Mouse (Mus musculus): ENCODE results near the gene Senp2. TPM values are rescaled to one million over a fixed set of nuclear protein-coding genes. Genes with fewer than 3 reads are reported as not detected.
"Not testable (repeated sequence)": the region's sequence is repeated elsewhere in the genome, so short reads cannot be mapped to it uniquely, and the experiment has no call there.

The Senp2 gene
- total RNA-seq (2021), result 10 to 100 TPM; 73.5 to 77.0 TPM
- long read RNA-seq, experiment 1, full-length matches to known transcripts, result 29 of 48 reads
- long read RNA-seq, experiment 1, partial matches to known transcripts, result 2 of 48 reads
- long read RNA-seq, experiment 1, other reads (novel, unspliced or antisense), result 17 of 48 reads
- long read RNA-seq, experiment 2, full-length matches to known transcripts, result 31 of 66 reads
- long read RNA-seq, experiment 2, partial matches to known transcripts, result 11 of 66 reads
- long read RNA-seq, experiment 2, other reads (novel, unspliced or antisense), result 24 of 66 reads

DNA sequence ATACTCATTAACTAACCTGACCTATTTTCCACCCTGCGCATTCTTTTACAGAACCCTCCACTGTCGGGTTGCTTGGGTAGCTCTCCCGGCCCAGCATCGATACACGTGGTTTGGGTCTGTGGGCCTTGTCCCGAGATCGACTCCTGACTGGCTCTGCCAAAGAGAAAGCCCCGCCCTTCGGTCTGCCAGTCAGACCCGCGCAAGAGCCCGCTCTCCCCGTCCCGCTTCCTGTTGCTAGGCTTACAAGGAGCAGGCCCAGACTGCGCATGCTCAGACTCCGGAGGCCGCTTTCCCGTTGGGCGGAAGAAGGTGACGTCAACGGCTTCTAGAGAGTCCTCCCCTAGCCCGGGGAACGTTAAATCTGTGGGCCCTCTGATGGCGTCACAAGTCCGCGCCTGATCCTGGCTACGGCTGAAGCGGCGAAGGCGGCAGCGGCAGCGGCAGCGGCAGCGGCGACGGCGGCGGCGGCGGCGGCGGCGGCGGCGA, at the start of gene Senp2:
TSS of gene Senp2 (plus strand) at position 386 of the 486 bp plus-strand sequence.
- DNase-seq (ENCODE audit: low spot score in 2 of 2), result peak; percentile 100

DNA sequence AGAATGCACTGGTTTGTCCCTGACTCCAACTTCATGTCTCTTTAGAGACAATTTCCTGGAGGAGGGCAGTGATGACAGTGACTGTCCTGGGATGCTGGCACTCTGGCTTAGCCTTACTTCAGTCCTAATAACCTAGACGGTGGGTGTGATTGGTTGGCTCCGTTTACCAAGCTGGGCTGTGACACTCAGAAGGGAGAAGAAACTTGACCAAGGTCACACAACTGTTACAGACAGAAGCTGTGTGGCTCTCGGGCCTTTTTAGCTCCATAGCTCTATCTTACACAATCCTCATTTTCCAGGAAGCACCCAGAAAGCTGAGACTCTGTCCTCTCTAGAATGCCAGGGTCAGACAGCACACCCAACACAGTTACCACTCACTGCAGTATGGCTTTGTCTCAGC, 43.7 kb upstream of the Senp2 start:
- no peak for DNase-seq (ENCODE audit: low spot score in 2 of 2)

DNA sequence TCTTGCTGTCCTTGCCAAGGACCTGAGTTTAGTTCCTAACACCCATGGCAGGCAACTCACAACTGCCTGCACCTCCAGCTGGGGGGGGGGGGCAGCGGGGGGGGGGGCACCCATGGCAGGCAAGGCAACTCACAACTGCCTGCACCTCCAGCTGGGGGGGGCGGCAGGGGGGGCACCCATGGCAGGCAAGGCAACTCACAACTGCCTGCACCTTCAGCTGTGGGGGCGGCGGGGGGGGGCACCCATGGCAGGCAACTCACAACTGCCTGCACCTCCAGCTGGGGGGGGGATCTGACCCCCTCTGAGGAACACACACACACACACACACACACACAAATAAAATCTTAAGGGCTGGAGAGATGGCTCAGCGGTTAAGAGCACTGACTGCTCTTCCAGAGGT, 39.4 kb upstream of the Senp2 start:
- DNase-seq (ENCODE audit: low spot score in 2 of 2), result no peak

DNA sequence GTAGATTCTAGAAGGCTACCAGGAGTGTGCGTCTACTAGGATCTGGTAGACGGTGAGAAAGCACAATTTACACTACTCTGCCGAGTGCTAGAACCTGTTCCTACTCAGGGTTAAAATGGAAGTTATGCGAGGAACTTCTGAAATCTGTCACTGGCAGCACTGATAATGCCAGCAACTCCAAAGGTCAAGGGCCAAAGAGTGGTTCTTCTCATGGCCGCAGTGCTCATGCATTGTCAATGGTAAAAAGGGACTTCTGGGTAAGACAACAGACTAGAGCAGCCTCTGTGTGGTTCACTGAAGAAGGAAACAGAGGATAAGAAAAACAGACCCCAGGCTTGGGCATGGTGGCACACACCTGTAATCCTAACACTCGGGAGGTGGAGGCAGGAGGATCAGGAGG, 38.7 kb upstream of the Senp2 start:
- no peak for DNase-seq (ENCODE audit: low spot score in 2 of 2)

DNA sequence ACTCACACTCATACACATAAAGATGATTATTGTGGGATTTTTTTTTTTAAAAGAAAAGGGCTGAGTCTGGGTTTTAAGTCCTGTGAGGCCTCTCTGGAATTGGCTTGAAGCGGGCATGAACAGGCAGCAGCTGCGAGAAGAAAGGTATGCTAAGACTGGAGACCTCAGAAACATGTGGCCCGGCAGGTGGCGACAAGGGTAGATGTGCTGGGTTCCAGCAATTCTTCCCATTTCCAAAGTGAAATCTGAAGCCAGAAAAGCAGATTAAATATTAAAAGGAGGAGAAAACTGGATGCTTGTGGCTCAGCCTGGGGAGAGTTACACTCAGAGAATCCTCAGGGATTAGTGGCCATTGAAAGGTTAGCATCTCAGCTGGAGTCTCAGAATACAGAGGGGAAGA, 37.8 kb upstream of the Senp2 start:
- DNase-seq (ENCODE audit: low spot score in 2 of 2), result no peak

DNA sequence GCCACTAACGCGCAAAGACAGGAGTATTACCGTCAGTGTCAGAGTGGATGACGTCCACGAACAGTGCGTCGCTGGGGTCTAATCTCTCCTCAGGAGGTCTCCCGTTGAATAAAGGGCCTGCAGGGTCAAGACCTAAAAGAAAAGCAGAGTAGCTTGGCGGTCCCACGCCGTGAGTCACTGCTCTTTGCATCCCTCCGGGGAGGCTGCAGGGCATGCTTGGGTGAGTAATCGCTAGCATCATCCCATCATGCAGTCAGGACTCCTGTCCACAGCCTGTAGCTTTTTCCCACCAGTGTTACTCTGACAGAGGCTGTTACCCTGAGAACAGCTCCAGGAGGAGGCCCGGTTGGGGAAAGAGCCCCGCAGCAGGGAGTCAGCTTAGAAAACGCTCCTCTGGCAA, 33.1 kb upstream of the Senp2 start:
- no peak for DNase-seq (ENCODE audit: low spot score in 2 of 2)

DNA sequence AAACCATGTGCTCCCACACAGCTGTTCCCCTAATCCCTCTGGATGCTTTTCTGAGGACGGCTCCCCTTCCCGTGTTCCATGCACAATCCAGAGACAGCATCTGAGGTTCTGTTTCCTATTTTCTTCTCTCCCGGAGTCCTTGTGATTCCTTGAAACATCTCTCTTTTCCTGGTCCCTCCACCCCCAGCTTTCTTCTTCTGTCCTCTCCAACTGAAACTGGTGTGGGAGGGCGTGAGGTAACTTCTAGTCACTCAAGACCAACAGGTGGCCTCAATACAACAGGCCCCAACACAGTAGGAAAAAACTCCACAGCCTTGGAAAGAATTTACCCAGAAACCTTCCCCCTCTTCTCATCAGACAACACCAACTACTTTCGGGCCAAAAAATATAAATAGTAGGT, 31.9 kb upstream of the Senp2 start:
- DNase-seq (ENCODE audit: low spot score in 2 of 2), result no peak

DNA sequence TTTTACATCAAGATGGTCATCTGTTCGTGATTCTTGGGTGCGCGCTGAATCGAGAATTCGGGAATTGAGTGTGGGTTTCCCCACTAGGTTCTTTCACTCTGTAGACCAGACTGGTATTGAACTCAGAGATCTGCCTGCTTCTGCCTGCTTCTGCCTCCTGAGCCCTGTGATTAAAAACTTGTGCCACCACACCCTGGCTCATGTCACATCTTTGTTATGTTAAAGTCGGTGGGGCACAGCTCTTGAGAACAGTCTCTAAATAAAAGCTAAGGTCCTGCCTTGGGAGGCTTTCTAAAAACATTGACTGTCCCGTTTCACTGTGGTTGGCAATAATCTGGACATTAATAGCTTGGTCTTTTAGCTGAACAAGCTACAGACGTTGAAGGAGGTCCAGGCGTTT, 26.1 kb upstream of the Senp2 start:
- no peak for DNase-seq (ENCODE audit: low spot score in 2 of 2)

DNA sequence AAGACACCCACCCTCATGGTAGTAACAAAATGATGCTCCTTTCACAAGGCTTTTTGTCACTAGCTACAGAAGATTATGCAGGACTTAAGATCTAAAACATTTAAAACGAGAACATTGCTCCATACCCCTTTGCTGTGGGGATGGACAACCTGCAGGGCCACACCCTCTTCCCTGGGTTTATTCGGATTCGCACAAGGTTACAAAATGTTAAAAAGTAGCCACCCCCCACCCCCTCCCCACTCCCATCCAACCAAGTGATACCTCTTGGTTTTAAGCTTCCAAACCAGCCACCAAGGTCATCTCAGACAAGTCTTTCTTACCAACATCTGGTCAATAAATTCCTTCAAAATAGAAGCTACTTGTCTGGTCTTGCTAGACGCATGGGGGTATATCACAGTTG, 25.7 kb upstream of the Senp2 start:
- DNase-seq (ENCODE audit: low spot score in 2 of 2), result no peak

DNA sequence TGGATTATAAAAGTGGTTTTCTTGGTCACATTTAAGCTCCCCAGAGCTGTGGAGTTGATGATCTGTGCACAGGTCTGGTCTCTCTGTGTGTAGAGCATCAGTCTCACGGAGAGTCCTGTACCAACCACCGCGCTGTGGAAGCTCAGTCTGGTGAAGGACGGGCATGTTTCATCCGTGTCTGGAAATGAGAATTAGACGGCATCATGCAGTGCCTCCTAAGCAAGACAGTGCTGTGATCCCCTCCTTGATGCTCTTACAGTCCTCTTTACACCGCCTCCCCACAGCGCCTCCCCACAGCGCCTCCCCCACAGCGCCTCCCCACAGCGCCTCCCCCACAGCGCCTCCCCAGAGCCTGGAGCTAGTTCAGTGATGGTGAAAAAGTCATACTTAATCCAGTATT, 25.2 kb upstream of the Senp2 start:
- no peak for DNase-seq (ENCODE audit: low spot score in 2 of 2)

DNA sequence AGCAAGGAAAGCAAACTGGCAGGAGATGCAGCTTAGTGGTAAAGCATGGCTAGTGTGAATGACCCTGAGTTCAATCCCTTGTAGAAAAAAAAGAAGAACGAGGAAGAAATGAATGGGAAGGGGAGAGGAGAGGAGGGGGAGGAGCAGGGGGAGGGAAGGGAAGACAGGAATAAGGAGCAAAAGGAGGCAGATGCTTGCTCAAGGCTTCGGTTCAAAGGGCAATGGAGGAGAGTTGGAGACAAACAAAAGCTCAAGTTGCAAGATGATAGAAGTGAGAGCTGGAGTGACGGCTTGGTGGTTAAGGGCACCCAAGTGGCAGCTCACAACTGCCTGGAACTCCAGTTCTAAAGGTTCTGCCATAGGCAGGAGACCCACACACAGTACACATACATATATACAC, 23.1 kb upstream of the Senp2 start:
- DNase-seq (ENCODE audit: low spot score in 2 of 2), result no peak

DNA sequence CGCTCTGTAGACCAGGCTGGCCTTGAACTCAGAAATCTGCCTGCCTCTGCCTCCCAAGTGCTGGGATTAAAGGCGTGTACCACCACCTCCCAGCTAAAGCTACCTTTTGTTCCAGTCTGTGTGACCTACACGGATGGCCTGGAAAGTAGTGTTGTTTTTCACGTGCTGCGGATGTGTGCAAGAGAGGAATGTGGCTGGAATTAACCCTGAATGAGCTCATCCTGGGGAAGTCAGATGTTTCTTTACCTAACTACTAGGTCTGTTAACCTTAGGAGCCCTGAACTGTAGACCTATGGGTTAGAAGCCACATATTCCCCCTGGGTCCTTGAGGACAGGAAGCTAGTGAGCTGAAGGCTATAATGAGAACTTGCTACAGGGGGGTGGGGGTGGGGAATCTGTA, 21.3 kb upstream of the Senp2 start:
- no peak for DNase-seq (ENCODE audit: low spot score in 2 of 2)

DNA sequence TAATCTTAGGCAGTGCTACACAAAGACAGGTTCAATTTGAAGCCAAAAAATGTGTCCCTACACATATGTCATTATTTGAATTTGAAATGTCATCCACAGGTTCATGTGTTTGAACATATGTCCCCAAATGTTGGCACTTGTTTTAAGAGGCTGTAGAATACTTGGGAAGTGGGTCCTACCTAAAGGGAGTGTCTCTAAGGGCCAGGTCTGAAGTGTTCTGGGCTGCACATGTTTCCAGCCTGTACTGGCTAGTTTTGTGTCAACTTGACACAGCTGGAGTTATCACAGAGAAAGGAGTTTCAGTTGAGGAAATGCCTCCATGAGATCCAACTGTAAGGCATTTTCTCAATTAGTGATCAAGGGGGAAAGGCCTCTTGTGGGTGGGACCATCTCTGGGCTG, 18.4 kb upstream of the Senp2 start:
- not testable (repeated sequence) for DNase-seq (ENCODE audit: low spot score in 2 of 2)

DNA sequence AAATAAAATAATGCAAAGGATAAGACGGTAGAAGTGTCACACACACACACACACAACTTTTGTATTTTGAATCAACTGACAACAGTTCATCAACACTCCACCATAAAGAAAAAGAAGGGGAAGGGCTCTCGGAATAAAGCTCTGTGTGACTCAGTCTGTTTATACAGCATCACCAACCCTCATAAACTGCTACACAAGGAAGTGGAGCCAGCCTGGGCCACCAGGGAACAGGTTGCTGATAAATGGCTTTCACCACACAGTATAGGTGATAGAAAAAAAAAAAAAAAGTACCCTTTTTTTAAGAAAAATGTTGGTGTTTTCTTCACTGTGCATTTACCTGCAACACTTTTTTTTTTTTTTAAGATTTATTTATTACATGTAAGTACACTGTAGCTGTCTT, 17.5 kb upstream of the Senp2 start:
- DNase-seq (ENCODE audit: low spot score in 2 of 2), result no peak

DNA sequence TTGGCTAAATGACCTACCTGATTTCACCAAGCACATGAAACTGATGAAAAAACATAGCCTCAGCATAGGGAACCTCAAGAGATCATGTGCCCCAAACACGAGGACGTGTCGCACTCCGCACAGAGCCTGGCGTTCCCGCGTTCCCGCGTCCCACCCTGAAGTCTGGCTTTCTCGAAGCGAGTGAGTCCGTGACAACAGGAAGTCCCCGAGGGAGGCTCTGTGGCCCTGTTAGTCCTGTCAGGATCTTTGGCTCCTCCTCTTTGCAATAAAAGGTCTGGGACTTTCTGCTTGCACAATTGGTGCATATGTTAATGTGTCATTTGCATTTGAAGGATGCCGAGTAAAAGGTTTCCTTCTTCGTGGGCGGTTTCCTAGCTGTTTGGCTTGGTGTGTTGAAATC, 14.0 kb upstream of the Senp2 start, which contains the start of gene Liph:
TSS of gene Liph (minus strand) at position 360 of the 400 bp plus-strand sequence.
- no peak for DNase-seq (ENCODE audit: low spot score in 2 of 2)

DNA sequence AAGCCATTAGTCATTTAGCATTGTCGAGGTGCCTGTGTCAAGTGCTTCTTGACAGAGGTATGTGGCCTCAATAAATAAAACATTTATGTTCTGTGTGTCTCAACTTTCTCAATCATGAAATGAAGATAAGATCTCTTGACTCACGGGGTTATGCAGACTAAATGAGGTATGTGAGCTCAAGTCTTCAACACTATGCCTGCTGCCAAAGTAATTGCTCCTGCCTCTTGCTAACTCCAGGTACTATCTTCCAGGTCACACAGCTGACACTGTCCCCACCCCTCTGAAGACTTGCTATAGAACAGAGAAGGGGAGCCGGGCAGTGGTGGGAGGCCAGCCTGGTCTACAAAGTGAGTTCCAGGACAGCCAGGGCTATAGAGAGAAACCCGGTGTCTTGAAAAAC, 12.9 kb upstream of the Senp2 start:
- DNase-seq (ENCODE audit: low spot score in 2 of 2), result no peak

DNA sequence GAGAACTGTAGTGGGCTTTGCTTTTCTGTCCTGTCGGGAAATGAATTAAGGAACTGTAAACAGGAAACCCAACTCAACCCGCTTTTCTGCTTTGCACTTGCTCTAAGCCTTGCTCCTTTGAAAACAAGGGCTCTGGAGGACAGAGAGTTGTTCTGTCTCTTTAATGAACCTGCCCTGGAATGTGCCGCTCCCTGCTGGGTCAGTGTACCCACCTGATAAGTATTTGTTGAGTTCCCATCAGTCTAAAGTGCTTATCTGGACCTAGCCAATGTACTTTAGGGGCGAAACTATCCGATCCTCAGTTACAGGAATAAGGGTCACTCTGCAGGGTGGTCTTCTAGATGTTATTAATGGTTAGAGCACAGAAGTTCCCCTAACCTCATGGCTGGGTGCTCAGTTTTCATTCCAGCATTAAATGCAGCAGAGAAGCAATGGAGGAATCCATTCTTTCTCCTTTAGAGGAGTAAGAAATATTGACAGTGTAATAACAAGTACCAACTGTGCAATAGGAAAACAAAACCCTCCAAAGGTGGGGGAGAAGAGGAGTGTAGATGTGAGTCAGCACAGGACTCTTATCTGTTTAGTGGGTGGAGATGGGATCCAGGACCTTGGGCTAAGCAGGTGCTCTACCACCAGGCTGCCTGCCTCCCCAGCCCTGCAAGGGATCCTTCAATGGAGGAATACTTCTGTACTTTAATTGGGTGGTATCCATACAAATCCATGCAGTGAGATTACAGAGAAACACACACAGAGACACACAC, 12.2 kb upstream of the Senp2 start:
- no peak for DNase-seq (ENCODE audit: low spot score in 2 of 2)

DNA sequence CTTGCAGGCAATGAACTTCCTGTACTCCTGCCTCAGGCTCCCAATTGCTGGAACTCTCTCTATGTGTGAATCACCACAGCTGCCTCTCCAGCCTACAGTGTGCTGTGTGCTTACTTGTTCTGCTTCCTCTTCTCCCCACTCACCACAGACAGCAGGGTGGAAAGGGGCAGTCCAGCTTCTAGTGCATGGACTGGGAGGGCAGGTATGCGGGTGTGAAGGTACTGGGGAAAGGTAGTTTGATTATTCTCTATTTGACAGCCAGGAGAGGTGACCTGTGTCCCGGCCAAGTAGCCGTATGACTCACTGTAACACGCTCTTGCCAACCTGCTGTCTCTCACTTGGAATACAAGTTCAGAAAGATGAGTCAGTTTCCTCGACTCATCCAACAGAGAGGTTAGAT, 11.2 kb upstream of the Senp2 start:
- DNase-seq (ENCODE audit: low spot score in 2 of 2), result no peak

DNA sequence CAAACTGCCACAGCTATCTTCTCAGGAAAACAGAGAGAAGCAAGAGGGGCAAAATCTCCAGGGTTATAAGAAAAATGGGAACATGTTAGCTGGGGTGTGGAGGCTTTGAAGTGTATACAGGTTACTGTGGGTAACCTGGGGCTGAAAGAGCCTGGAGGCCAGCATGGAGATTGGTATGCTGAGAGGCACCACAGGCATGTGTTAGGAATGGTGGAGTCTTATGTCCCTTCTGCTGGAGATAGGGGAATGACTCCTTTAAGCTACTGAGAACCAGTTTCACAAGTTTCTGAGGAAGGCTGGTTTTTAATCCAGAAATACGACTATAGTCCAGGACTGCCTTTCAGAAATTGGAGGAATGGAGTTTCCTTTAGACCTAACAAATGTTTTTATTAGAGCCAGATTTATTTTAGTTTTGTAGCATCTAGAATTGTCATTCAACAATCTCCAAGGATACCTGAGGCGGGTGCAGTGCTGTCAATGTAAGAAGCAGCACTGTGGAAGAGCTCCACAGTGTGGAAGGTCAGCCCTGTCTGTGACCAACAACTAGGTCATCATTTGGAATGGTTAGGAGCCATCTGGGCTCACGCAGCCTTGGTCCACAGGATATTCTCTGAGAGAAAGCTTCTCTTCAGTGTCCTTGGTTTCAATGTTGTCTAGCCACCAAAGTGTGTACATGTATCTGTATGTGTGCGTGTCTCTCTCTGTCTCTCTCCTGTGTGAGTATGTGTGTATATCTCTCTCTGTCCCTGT, 9.2 kb upstream of the Senp2 start:
- DNase-seq (ENCODE audit: low spot score in 2 of 2), result no peak

DNA sequence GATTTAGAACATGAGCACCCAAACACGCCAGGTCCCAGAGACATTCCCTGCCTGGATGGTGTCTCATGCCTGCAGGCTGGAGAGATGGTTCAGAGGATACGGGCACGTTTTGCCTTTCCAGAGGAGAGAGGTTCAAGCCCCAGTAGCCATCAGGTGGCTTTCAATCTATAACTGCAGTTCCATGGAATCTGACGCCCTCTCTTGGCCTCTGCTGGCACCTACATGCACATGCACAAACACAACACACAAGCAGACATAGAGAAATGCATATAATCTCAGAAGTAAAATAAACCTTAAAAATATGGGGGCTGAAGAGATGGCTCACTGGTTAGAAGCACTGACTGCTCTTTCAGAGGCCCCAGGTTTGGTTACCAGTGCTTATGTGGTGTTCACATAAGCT, 8.1 kb upstream of the Senp2 start:
- no peak for DNase-seq (ENCODE audit: low spot score in 2 of 2)

DNA sequence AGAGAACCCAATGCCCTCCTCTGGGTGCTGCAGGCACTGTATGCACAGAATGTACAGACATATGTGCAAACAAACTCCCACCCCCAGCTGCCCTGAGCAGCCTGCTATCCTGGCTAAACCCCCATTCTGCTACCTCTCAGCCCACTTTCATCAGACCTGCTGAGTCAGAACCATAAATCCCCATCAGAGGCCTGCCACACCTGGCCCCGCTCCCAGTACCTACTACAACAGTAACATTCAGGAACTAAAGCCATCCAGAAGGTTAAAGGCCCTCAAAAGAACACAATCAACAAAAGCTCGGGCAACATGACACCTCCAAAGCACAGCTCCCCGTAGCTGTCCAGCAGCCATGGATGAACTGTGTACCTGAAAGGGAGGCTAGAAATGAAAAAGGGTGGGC, 7.7 kb upstream of the Senp2 start:
- DNase-seq (ENCODE audit: low spot score in 2 of 2), result no peak

DNA sequence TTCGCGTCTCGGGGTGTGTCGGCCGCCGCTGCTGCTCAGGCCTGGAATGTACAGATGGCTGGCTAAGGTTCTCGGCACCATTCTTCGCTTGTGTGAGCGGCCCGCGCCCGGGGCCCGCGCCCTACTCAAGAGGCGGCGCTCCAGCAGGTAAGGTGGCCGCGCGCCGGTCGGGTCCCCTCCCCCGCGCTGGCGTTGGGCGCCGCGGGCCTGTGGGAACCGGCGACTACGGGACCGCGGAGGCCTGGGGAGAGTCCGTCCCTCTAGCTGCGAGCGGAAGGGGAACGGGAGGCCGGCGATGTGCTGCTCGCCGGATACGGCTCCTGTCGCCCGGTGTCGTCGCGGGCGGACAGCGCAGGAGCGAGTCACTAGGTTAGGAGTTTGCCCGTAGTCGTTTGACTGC, 312 bp downstream of the Senp2 start:
- DNase-seq (ENCODE audit: low spot score in 2 of 2), result no peak
